ENCODE assay signal across 17 mouse cellular contexts in genomic region chr3:107386432-107386831, GRCm38 (mm10). TPM values are rescaled to one million over a fixed set of nuclear protein-coding genes. Genes with fewer than 3 reads are reported as not detected.
DNase-seq lines count a peak whose midpoint lies in the region; ATAC-seq lines count a peak whose summit lies in the region.
"Had no signal": no experiment of that assay in that cellular context is flagged by ENCODE, and none has a peak within 500 bp of the region (broad histone marks: within the 10 kb centered on the region; RNA-seq: fewer than 3 reads in every experiment).

No protein-coding gene starts in this region.

- no peaks in the 10 kb centered on the region for H3K4me1 ChIP-seq in embryonic facial prominence, embryonic 14.5 days (ENCODE audit: control insufficient read depth, insufficient read depth, low read length)
- H3K4me1 ChIP-seq in embryonic facial prominence, embryonic 10.5 days = no peaks in the 10 kb centered on the region
- H3K4me1 ChIP-seq in heart, embryonic 12.5 days (replicated peaks) = peaks cover 18% of the 10 kb centered on the region
- H3K4me1 ChIP-seq: embryonic facial prominence, embryonic 15.5 days; neural tube, embryonic 15.5 days; stomach, embryonic 15.5 days had no signal

- ATAC-seq in embryonic facial prominence, embryonic 14.5 days (ENCODE audit: low read depth) = no peak
- ATAC-seq in heart, embryonic 12.5 days (ENCODE audit: insufficient number of reproducible peaks, low FRiP score) = no peak
- 0 out of 2 replicates have a peak, but pooled peaks have one; percentile 26 for ATAC-seq in megakaryocyte progenitor cell, adult 5-6 weeks (replicated peaks; ENCODE audit: poor library complexity)
- ATAC-seq: Patski had no signal

- 52% methylated on average over 6 of the region's 6 CpGs for WGBS in embryonic facial prominence, embryonic 14.5 days
- 67% methylated on average over 6 of the region's 6 CpGs for WGBS in embryonic facial prominence, embryonic 10.5 days
- 45% methylated on average over 6 of the region's 6 CpGs for WGBS in heart, embryonic 12.5 days

- no peaks in the 10 kb centered on the region for H3K36me3 ChIP-seq in embryonic facial prominence, embryonic 14.5 days (ENCODE audit: control insufficient read depth, insufficient read depth, low read length)
- H3K36me3 ChIP-seq in embryonic facial prominence, embryonic 10.5 days (replicated peaks) = no peaks in the 10 kb centered on the region
- no peaks in the 10 kb centered on the region for H3K36me3 ChIP-seq in heart, embryonic 12.5 days
- H3K36me3 ChIP-seq: embryonic facial prominence, embryonic 15.5 days; heart, embryonic 13.5 days; neural tube, embryonic 15.5 days; stomach, embryonic 15.5 days had no signal

- no peaks in the 10 kb centered on the region for H3K27me3 ChIP-seq in embryonic facial prominence, embryonic 14.5 days (replicated peaks; ENCODE audit: control insufficient read depth, insufficient read depth, low read length)
- H3K27me3 ChIP-seq in embryonic facial prominence, embryonic 10.5 days (replicated peaks; ENCODE audit: low read depth, poor library complexity, severe bottlenecking) = peaks cover 3% of the 10 kb centered on the region; the same call in 1 of the 2 replicates
- H3K27me3 ChIP-seq in heart, embryonic 12.5 days (replicated peaks) = peaks cover 13% of the 10 kb centered on the region; the same call in 1 of the 2 replicates
- H3K27me3 ChIP-seq: embryonic facial prominence, embryonic 15.5 days; heart, embryonic 13.5 days; neural tube, embryonic 15.5 days; stomach, embryonic 15.5 days had no signal

- H3K4me3 ChIP-seq in embryonic facial prominence, embryonic 14.5 days (ENCODE audit: low read depth, low read length) = no peak overlapping the region
- H3K4me3 ChIP-seq in embryonic facial prominence, embryonic 10.5 days = no peak overlapping the region
- no peak overlapping the region for H3K4me3 ChIP-seq in heart, embryonic 12.5 days
- H3K4me3 ChIP-seq: embryonic facial prominence, embryonic 15.5 days; heart, embryonic 13.5 days; neural tube, embryonic 15.5 days; stomach, embryonic 15.5 days had no signal

- no peaks in the 10 kb centered on the region for H3K9me3 ChIP-seq in embryonic facial prominence, embryonic 14.5 days (ENCODE audit: control insufficient read depth, low read length)
- no peaks in the 10 kb centered on the region for H3K9me3 ChIP-seq in embryonic facial prominence, embryonic 10.5 days
- H3K9me3 ChIP-seq in heart, embryonic 12.5 days (replicated peaks) = no peaks in the 10 kb centered on the region
- H3K9me3 ChIP-seq: embryonic facial prominence, embryonic 15.5 days; heart, embryonic 13.5 days; neural tube, embryonic 15.5 days; stomach, embryonic 15.5 days had no signal

- no peak overlapping the region for H3K4me2 ChIP-seq in embryonic facial prominence, embryonic 14.5 days (ENCODE audit: low read depth, low read length)
- H3K4me2 ChIP-seq in heart, embryonic 12.5 days = no peak overlapping the region
- H3K4me2 ChIP-seq: embryonic facial prominence, embryonic 15.5 days; heart, embryonic 13.5 days; neural tube, embryonic 15.5 days; stomach, embryonic 15.5 days had no signal

- H3K27ac ChIP-seq in embryonic facial prominence, embryonic 14.5 days (replicated peaks; ENCODE audit: low read depth, low read length) = no peak overlapping the region
- H3K27ac ChIP-seq in embryonic facial prominence, embryonic 10.5 days (replicated peaks) = no peak overlapping the region
- H3K27ac ChIP-seq in heart, embryonic 12.5 days (ENCODE audit: poor library complexity, severe bottlenecking) = peak overlapping the region; percentile 10; the same call in 1 of the 2 replicates
- H3K27ac ChIP-seq: embryonic facial prominence, embryonic 15.5 days; heart, embryonic 13.5 days; neural tube, embryonic 15.5 days; stomach, embryonic 15.5 days had no signal

- peak; percentile 31 for DNase-seq in embryonic facial prominence, embryonic 14.5 days (ENCODE audit: low spot score)
- DNase-seq in embryonic facial prominence, embryonic 10.5 days (ENCODE audit: low spot score) = no peak
- peak; percentile 20 for DNase-seq in lung, postnatal 10 days
- DNase-seq in lung, postnatal 25 days (ENCODE audit: low spot score) = no peak
- no peak for DNase-seq in adrenal gland, adult 8-10 months
- no peak for DNase-seq in ovary, postnatal 36 days (ENCODE audit: low spot score)
- DNase-seq: cerebellum, adult 2 months; kidney, adult 8-10 months; right cerebral cortex, adult 18-20 months; spleen, adult 18-20 months had no signal

- no peak overlapping the region for H3K9ac ChIP-seq in embryonic facial prominence, embryonic 14.5 days (ENCODE audit: low read depth, low read length)
- no peak overlapping the region for H3K9ac ChIP-seq in heart, embryonic 12.5 days
- H3K9ac ChIP-seq: embryonic facial prominence, embryonic 15.5 days; heart, embryonic 13.5 days; neural tube, embryonic 15.5 days; stomach, embryonic 15.5 days had no signal

RNA-seq across cellular contexts. Expression of gene Rbm15, which starts 53.0 kb away (rescaled TPM):
- 13.5 and 13.7 TPM in 2 replicates for polyA plus RNA-seq in embryonic facial prominence, embryonic 14.5 days (2014; fragmentation: Nextera tagmentation; extraction: Ambion mirVana)
- polyA plus RNA-seq in embryonic facial prominence, embryonic 10.5 days (2016; fragmentation: Nextera tagmentation; extraction: Ambion mirVana) = 21.0 and 21.6 TPM in 2 replicates
- polyA plus RNA-seq in heart, embryonic 12.5 days (2016; fragmentation: Nextera tagmentation; extraction: Ambion mirVana) = 12.8 TPM in 2 replicates
- total RNA-seq in megakaryocyte progenitor cell, adult 5-6 weeks (2015) = 49.5 and 50.0 TPM in 2 replicates
- total RNA-seq in megakaryocyte progenitor cell, adult 5-6 weeks (2017) = 31.2 and 33.9 TPM in 2 replicates
- 10 to 100 TPM; 30.6 to 48.1 (median 36.7) TPM for total RNA-seq in adrenal gland, adult 8-10 months (2022)

Comparison
In these comparisons a context has a peak if more than half of its experiments do, and no peak if none do; other contexts are left out.
1. DNase-seq: peak in embryonic facial prominence, embryonic 14.5 days (single experiment) and lung, postnatal 10 days (single experiment); none in embryonic facial prominence, embryonic 10.5 days (single experiment), lung, postnatal 25 days (single experiment), adrenal gland, adult 8-10 months (single experiment) and ovary, postnatal 36 days (single experiment).